Mouse (Mus musculus) heart, embryonic 14.5 days (tissue): ENCODE results near the gene Scarb1. TPM values are rescaled to one million over a fixed set of nuclear protein-coding genes. Genes with fewer than 3 reads are reported as not detected.

Source experiments
- ATAC-seq: fragments of 200-750 bp; cut with Nextera tagmentation; 2 replicates; pipeline ENCODE4 v1.8.0; 2017; ENCODE audit warnings: low read depth, moderate TSS enrichment; ENCODE audit not compliant: insufficient number of reproducible peaks, insufficient read depth, low FRiP score
- H3K27ac ChIP-seq, 2 experiments: fragments of 200-500 bp in 1 of 2; fragments of 300-500 bp in 1 of 2; sonication (generic) in 1 of 2; replicated peaks in 1 of 2; 2 replicates each; pipeline ENCODE4 v1.5.1; 2012 to 2014; ENCODE audit warnings: low read depth in 2 of 2, low read length in 2 of 2, control low read depth in 1 of 2, mild to moderate bottlenecking in 1 of 2, mixed read lengths in 1 of 2; ENCODE audit not compliant: control insufficient read depth in 1 of 2, insufficient read depth in 1 of 2
- H3K27me3 ChIP-seq: fragments of 300-500 bp; sonication (generic); 2 replicates; pipeline ENCODE4 v1.6.1; 2014; ENCODE audit warnings: mild to moderate bottlenecking, low read length, control low read depth; ENCODE audit not compliant: control insufficient read depth, insufficient read depth
- H3K36me3 ChIP-seq: fragments of 300-500 bp; sonication (generic); 2 replicates; pipeline ENCODE4 v1.6.1; 2014; ENCODE audit warnings: mild to moderate bottlenecking, control low read depth, low read length, mixed read lengths; ENCODE audit not compliant: control insufficient read depth, insufficient read depth
- H3K4me1 ChIP-seq, 2 experiments: fragments of 200-500 bp in 1 of 2; fragments of 300-500 bp in 1 of 2; sonication (generic) in 1 of 2; 2 replicates each; pipeline ENCODE4 v1.6.1; 2012 to 2014; ENCODE audit warnings: low read length in 2 of 2, control low read depth in 1 of 2, mixed read lengths in 1 of 2; ENCODE audit not compliant: control insufficient read depth in 2 of 2, insufficient read depth in 2 of 2
- H3K4me2 ChIP-seq: fragments of 300-500 bp; sonication (generic); 2 replicates; pipeline ENCODE4 v1.6.1; 2014; ENCODE audit warnings: mild to moderate bottlenecking, low read length
- H3K4me3 ChIP-seq, 2 experiments: fragments of 200-500 bp in 1 of 2; fragments of 300-500 bp in 1 of 2; sonication (generic) in 1 of 2; 2 replicates each; pipeline ENCODE4 v1.5.1; 2012 to 2014; ENCODE audit warnings: low read length in 2 of 2, mild to moderate bottlenecking in 2 of 2, control low read depth in 1 of 2, low read depth in 1 of 2, moderate library complexity in 1 of 2; ENCODE audit not compliant: control insufficient read depth in 1 of 2, insufficient read depth in 1 of 2
- H3K9ac ChIP-seq: fragments of 300-500 bp; sonication (generic); 2 replicates; pipeline ENCODE4 v1.6.1; 2014; ENCODE audit warnings: mild to moderate bottlenecking, low read length
- H3K9me3 ChIP-seq: fragments of 300-500 bp; sonication (generic); 2 replicates; pipeline ENCODE4 v1.6.1; 2016; ENCODE audit warnings: low read length, control low read depth; ENCODE audit not compliant: control insufficient read depth
- WGBS: fragments of 180-500 bp; shearing (Covaris S2); extraction: QIAGEN DNeasy Blood & Tissue Kit; methylation state at CpG from one replicate; pipeline ENCODE4 v1.1.7; 2014; 5-methylcytosine and 5-hydroxymethylcytosine counted together
- polyA plus RNA-seq: library from polyadenylated mRNA; unstranded; fragments of >200 nt; fragmentation: Nextera tagmentation; extraction: Ambion mirVana; gene quantifications from 2 replicates; pipeline ENCODE4 v1.2.1, GENCODE M21; 2014

Scarb1 gene
- polyA plus RNA-seq, 1 experiment from 2014 or later = 61.6 TPM

DNA sequence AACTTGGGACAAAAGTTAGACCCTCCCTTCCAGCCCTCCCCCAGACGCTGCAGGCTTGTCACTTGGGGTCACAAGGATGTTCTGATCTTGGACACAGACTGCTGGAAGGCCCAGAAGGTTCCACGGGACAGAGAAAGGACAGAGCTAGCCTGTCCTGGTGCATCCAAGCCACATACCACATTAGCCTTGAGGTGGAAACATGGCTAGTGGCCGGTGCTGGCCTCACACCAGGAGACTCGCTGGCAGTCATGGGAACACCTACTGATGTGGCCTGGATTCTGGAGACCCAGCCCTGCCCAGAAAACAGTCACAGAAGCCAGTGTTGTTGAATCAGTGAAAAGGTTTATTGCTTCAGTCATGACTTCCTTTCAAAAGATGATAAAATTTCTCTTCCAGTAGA lies 64.1 kb downstream of the Scarb1 start:
- no peak for ATAC-seq
- Histone ChIP-seq H3K4me1 (peaks cover 7 to 38% of the 10 kb centered on the region in 2 experiments; a peak in 3 of 4 replicates), H3K27ac (no peak overlapping the region), H3K9me3 (no peaks in the 10 kb centered on the region), H3K4me2 (no peak overlapping the region), H3K27me3 (no peaks in the 10 kb centered on the region), H3K4me3 (no peak overlapping the region), H3K36me3 (peaks cover 17% of the 10 kb centered on the region), H3K9ac (no peak overlapping the region)
- 83% methylated on average over 4 of the region's 4 CpGs for WGBS

DNA sequence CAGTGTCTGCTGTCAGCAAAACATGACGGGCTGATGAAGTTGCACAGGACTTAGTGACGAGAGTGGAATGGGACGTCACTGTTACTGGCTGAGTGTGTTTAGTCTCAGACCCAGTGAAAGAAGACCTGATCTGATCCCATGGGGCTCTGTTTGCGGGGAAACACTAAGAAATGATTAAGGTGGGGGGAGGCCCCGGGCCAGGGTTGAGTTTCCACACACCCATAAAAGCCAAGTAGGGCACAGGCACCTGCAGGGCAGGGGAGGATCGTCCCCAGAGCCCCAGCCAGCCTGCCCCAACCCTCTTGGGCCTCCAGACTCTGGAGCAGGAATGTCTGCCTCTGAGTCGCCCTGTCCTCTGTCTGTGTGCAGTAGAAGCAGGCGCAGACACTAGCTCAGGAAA lies 65.6 kb downstream of the Scarb1 start:
- Histone ChIP-seq H3K4me1 (peaks cover 10 to 44% of the 10 kb centered on the region in 2 experiments; a peak in 3 of 4 replicates), H3K4me2 (no peak overlapping the region), H3K36me3 (peaks cover 12% of the 10 kb centered on the region), H3K4me3 (no peak overlapping the region), H3K9me3 (no peaks in the 10 kb centered on the region), H3K27ac (peak overlapping the region; percentile 46 to 64; a peak in 2 of 4 replicates), H3K9ac (no peak overlapping the region), H3K27me3 (no peaks in the 10 kb centered on the region)
- ATAC-seq = no peak
- WGBS = 49% methylated on average over 8 of the region's 8 CpGs

DNA sequence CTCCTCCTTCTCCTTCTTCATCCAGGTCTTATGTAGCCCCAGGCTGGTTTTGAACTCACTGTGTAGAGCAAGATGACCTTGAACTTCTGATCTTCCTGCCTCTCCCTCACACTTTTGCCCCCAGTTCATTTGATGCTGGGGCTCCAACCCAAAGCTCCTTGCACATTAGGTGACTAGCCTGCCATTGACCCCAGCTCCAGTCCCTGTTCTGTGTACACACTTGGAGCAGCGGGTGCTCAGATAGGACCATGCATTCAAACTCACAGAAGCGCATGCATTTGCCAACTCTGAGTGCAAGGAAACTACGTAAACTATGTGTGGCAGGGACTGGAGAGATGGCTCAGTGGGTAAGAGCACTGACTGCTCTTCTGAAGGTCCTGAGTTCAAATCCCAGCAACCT lies 66.1 kb downstream of the Scarb1 start:
- peaks cover 12% of the 10 kb centered on the region for H3K36me3 ChIP-seq
- H3K9ac ChIP-seq = no peak overlapping the region
- WGBS = 80% methylated on average over 3 of the region's 3 CpGs
- peaks cover 10 to 42% of the 10 kb centered on the region in 2 experiments; a peak in 3 of 4 replicates for H3K4me1 ChIP-seq
- no peak overlapping the region for H3K4me2 ChIP-seq
- H3K27ac ChIP-seq = peak overlapping the region; percentile 29 to 64
- H3K27me3 ChIP-seq = no peaks in the 10 kb centered on the region
- no peaks in the 10 kb centered on the region for H3K9me3 ChIP-seq
- no peak for ATAC-seq
- no peak overlapping the region for H3K4me3 ChIP-seq

DNA sequence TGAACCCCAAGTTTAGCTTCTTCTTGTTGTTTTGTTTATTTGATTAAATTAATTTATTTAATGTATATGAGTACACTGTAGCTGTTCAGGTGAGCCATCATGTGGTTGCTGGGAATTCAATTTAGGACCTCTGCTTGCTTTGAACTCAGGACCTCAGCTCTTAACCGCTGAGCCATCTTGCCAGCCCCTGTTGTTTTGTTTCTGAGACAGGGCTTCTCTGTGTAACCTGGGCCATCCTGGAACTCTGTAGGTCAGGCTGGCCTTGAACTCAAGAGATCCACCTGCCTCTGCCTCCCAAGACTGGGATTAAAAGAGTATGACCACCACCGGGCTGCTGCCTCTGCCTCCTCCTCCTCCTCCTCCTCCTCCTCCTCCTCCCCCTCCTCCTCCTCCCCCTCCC lies 66.7 kb downstream of the Scarb1 start:
- no peak overlapping the region for H3K9ac ChIP-seq
- H3K27ac ChIP-seq = peak overlapping the region; percentile 84 to 91
- H3K4me3 ChIP-seq = peak overlapping the region in 1 of 2 experiments; percentile 25; a peak in 1 of 4 replicates
- 63% methylated on average over 2 of the region's 2 CpGs for WGBS
- H3K27me3 ChIP-seq = no peaks in the 10 kb centered on the region
- ATAC-seq = no peak
- no peaks in the 10 kb centered on the region for H3K9me3 ChIP-seq
- H3K36me3 ChIP-seq = peaks cover 12% of the 10 kb centered on the region
- H3K4me2 ChIP-seq = peak overlapping the region; percentile 46
- H3K4me1 ChIP-seq = peaks cover 10 to 38% of the 10 kb centered on the region in 2 experiments; a peak in 3 of 4 replicates

DNA sequence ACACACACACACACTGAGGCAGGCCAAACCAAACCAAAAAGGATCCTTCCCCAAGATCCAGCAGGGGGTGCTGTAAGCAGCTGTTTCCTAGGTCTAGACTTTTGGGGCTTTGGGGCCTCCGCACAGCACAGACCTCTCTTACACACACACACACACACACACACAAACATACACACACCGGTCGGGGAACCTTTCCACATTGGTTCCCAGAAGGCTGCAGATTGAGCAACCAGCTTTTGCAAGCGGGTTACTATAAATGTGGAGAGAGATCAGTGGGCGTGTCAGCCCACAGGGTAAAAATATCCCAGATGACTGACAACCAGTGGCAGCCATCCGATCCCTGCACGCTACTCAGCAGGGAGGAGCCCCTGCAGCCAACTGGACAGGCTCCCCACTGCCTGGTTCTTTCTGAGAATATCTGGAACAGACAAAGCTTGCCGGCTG lies 67.2 kb downstream of the Scarb1 start:
- Histone ChIP-seq H3K4me3 (peak overlapping the region in 1 of 2 experiments; percentile 25; a peak in 2 of 4 replicates), H3K4me1 (peaks cover 12 to 42% of the 10 kb centered on the region in 2 experiments; a peak in 3 of 4 replicates), H3K9ac (0 out of 2 replicates have a peak overlapping the region, but pooled peaks have one; percentile 5), H3K4me2 (peak overlapping the region; percentile 46), H3K9me3 (no peaks in the 10 kb centered on the region), H3K36me3 (peaks cover 12% of the 10 kb centered on the region), H3K27me3 (no peaks in the 10 kb centered on the region), H3K27ac (peak overlapping the region; percentile 84 to 91)
- 4% methylated on average over 8 of the region's 8 CpGs for WGBS
- peak; percentile 73 for ATAC-seq

DNA sequence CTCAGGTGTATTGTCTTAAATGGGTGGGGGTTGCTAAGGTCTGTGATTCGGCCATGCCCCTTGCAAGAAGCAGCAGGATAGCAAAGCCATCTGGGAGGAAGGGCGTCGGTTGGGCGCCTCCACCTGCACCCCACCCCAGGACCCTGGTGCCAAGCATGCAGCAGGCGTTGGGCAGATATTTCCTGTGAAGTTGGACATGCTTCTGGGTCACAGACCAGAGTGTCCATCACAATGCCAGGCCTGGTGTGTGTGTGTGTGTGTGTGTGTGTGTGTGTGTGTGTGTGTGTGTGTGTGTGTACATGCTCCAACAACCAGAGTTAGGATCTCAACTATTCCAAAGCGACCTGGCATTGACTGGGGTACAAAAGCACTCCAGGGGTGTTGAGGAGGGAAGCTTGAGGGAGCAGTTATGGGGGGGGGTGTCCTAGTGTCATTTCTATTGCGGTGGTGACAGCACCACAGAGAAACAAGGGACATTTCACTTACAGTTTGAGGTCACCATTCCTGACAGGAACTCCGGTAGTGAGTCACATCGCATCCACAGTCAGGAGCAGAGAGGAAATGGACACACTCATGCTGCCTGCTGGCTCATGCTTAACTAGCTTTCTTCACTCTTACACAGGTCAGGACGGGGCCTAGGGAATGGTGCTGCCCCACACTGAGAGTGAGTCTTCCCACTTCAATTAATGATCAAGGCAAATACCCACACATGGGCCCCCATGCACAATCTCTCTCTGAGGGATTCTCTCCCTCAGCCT lies 68.5 kb downstream of the Scarb1 start:
- Histone ChIP-seq H3K9ac (no peak overlapping the region), H3K4me1 (peaks cover 12 to 52% of the 10 kb centered on the region in 2 experiments; a peak in 3 of 4 replicates), H3K9me3 (no peaks in the 10 kb centered on the region), H3K4me3 (no peak overlapping the region), H3K4me2 (no peak overlapping the region), H3K27me3 (no peaks in the 10 kb centered on the region), H3K36me3 (peaks cover 9% of the 10 kb centered on the region), H3K27ac (no peak overlapping the region)
- WGBS = 80% methylated on average over 10 of the region's 10 CpGs
- no peak for ATAC-seq

DNA sequence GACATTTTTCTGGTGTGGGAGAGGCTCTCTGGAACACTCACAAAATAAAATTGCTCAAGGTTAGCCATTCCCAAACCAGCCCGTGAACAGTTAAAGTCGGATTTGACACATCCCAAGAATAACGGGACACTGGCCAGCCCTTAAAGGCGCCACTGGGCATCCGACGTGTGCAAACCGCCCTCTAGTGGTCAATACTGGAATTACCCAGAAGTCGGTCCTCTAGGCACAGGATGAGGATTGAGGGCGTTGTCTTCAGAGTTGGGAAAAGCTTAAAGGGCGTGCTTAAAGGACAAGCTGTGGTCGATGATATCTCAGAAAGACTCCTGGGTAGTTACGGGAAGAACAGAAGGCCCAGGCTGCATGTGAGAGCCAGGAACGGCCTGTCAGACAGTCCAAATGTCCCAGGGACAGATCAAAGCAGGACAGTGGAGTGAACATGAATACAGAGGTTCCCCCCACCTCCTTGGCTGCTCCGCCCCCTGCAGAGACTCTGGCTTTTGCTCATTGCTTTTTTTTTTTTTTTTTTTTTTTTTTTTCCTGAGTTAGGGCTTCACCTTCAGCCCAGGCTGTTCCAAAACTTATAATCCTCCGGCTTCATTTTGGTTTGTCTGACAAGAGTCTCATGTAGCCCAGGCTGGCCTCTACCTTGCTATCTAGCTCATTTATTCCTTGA lies 69.2 kb downstream of the Scarb1 start:
- no peak overlapping the region for H3K27ac ChIP-seq
- H3K9ac ChIP-seq = no peak overlapping the region
- no peak overlapping the region for H3K4me3 ChIP-seq
- no peak overlapping the region for H3K4me2 ChIP-seq
- no peaks in the 10 kb centered on the region for H3K9me3 ChIP-seq
- H3K27me3 ChIP-seq = no peaks in the 10 kb centered on the region
- WGBS = 11% methylated on average over 15 of the region's 15 CpGs
- peaks cover 18 to 60% of the 10 kb centered on the region in 2 experiments; a peak in 3 of 4 replicates for H3K4me1 ChIP-seq
- peaks cover 1% of the 10 kb centered on the region for H3K36me3 ChIP-seq
- ATAC-seq = no peak
